Mouse (Mus musculus) olfactory bulb, adult 2 months (tissue): ENCODE data around the gene Tnpo2. TPM values are rescaled to one million over a fixed set of nuclear protein-coding genes. Genes with fewer than 3 reads are reported as not detected.

Experiments used
- H3K27ac ChIP-seq: fragments of 200-500 bp; 2 replicates; pipeline ENCODE4 v1.5.1; 2012; ENCODE audit warnings: low read depth, low read length; ENCODE audit not compliant: insufficient read depth
- H3K4me1 ChIP-seq: fragments of 200-500 bp; 2 replicates; pipeline ENCODE4 v1.6.1; 2012; ENCODE audit warnings: low read length; ENCODE audit not compliant: control insufficient read depth, insufficient read depth
- H3K4me3 ChIP-seq: fragments of 200-500 bp; 2 replicates; pipeline ENCODE4 v1.5.1; 2012; ENCODE audit warnings: mild to moderate bottlenecking, low read depth, low read length, moderate library complexity; ENCODE audit not compliant: insufficient read depth
- CTCF ChIP-seq: fragments of 200-500 bp; IDR thresholded peaks from 2 replicates; pipeline ENCODE4 v1.5.1; 2012; ENCODE audit warnings: low read depth, mild to moderate bottlenecking, low read length, moderate library complexity; ENCODE audit not compliant: insufficient read depth
- POLR2A ChIP-seq: fragments of 200-500 bp; IDR thresholded peaks from 2 replicates; pipeline ENCODE4 v1.6.1; 2012; ENCODE audit warnings: mild to moderate bottlenecking, low read depth, low read length, moderate library complexity; ENCODE audit not compliant: insufficient read depth
- WGBS: fragments of 180-500 bp; shearing (Covaris S2); methylation state at CpG from one replicate; pipeline ENCODE4 v1.1.7; 2018; 5-methylcytosine and 5-hydroxymethylcytosine counted together
- polyA plus RNA-seq: library from polyadenylated mRNA; stranded (reverse); fragments of >200 nt; gene quantifications from 2 replicates; pipeline ENCODE4 v1.2.4, GENCODE M21; 2012; ENCODE audit warnings: low replicate concordance; ENCODE audit not compliant: missing spikeins, insufficient read depth, insufficient read length

The Tnpo2 gene
- polyA plus RNA-seq, 1 experiment = not detected

DNA sequence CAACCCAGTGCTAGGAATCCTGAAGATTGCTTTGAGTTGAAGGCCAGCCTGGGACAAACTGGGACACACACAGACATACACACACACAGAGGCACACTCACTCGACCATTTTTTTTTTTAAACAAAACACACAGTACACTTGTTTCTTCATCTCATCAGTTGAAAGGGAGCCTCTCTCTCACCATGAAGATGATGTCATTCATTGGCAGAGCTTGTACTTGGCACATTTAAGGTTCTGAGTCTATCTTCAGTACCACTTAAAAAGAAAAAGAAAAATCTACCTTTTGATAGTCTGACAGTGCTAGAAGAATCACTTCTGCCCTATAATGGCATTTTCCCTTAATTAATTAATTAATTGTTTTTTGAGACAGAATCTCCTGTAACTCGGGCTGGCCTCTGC lies 52.1 kb downstream of the Tnpo2 start:
- TF ChIP-seq CTCF (no peak), POLR2A (no peak)
- Histone ChIP-seq H3K4me3 (no peak overlapping the region), H3K27ac (no peak overlapping the region), H3K4me1 (peaks cover 4% of the 10 kb centered on the region)
- 52% methylated on average over 2 of the region's 2 CpGs for WGBS

GRCm38 (mm10) chr8:85090856-85091255 lies 54.1 kb downstream of the Tnpo2 start:
- no peaks in the 10 kb centered on the region for H3K4me1 ChIP-seq
- no peak overlapping the region for H3K4me3 ChIP-seq
- WGBS = 92% methylated on average over 11 of the region's 11 CpGs
- no peak for TF ChIP-seq CTCF
- H3K27ac ChIP-seq = no peak overlapping the region

- 44% methylated on average over 21 of the region's 21 CpGs for WGBS
- Histone ChIP-seq H3K4me3 (no peak overlapping the region), H3K27ac (no peak overlapping the region), H3K4me1 (no peaks in the 10 kb centered on the region)
- no peak for TF ChIP-seq CTCF
- no peak for TF ChIP-seq POLR2A
Measured at GRCm38 (mm10) chr8:85091526-85092090, 54.9 kb downstream of the Tnpo2 start.

GRCm38 (mm10) chr8:85095051-85095450 lies 58.3 kb downstream of the Tnpo2 start:
- TF ChIP-seq CTCF = no peak
- TF ChIP-seq POLR2A = no peak
- no peaks in the 10 kb centered on the region for H3K4me1 ChIP-seq
- H3K4me3 ChIP-seq = no peak overlapping the region
- 92% methylated on average over 13 of the region's 13 CpGs for WGBS
- no peak overlapping the region for H3K27ac ChIP-seq

GRCm38 (mm10) chr8:85095566-85095965 lies 58.9 kb downstream of the Tnpo2 start:
- no peak overlapping the region for H3K4me3 ChIP-seq
- TF ChIP-seq CTCF = no peak
- TF ChIP-seq POLR2A = no peak
- H3K4me1 ChIP-seq = no peaks in the 10 kb centered on the region
- H3K27ac ChIP-seq = no peak overlapping the region
- WGBS = 90% methylated on average over 7 of the region's 7 CpGs

GRCm38 (mm10) chr8:85096196-85096595 lies 59.5 kb downstream of the Tnpo2 start:
- Histone ChIP-seq H3K27ac (no peak overlapping the region), H3K4me3 (no peak overlapping the region), H3K4me1 (no peaks in the 10 kb centered on the region)
- TF ChIP-seq POLR2A = no peak
- no peak for TF ChIP-seq CTCF
- 95% methylated on average over 16 of the region's 16 CpGs for WGBS

GRCm38 (mm10) chr8:85096850-85097249 lies 60.1 kb downstream of the Tnpo2 start:
- no peak overlapping the region for H3K4me3 ChIP-seq
- H3K4me1 ChIP-seq = no peaks in the 10 kb centered on the region
- no peak for TF ChIP-seq POLR2A
- no peak for TF ChIP-seq CTCF
- 94% methylated on average over 4 of the region's 4 CpGs for WGBS
- H3K27ac ChIP-seq = no peak overlapping the region

- Histone ChIP-seq H3K4me1 (no peaks in the 10 kb centered on the region), H3K27ac (no peak overlapping the region), H3K4me3 (no peak overlapping the region)
- no peak for TF ChIP-seq POLR2A
- no peak for TF ChIP-seq CTCF
- 85% methylated on average over 4 of the region's 4 CpGs for WGBS
Measured at GRCm38 (mm10) chr8:85100076-85100665, 63.5 kb downstream of the Tnpo2 start.

Other genes with a start within 250 kb of the Tnpo2 start
- not detected in 2 replicates for gene Nfix, start 236.6 kb upstream of the Tnpo2 start, polyA plus RNA-seq
- not detected in 2 replicates for gene Dand5, start 214.1 kb upstream of the Tnpo2 start, polyA plus RNA-seq
- not detected in 2 replicates for gene Gadd45gip1, start 205.4 kb upstream of the Tnpo2 start, polyA plus RNA-seq
- gene Rad23a, start 196.2 kb upstream of the Tnpo2 start, polyA plus RNA-seq = not detected in 2 replicates
- 225 TPM in 1 of 2 replicates, not detected in the other for gene Calr, start 190.0 kb upstream of the Tnpo2 start, polyA plus RNA-seq
- gene Farsa, start 179.9 kb upstream of the Tnpo2 start, polyA plus RNA-seq = not detected in 2 replicates
- gene Syce2, start 164.8 kb upstream of the Tnpo2 start, polyA plus RNA-seq = not detected in 2 replicates
- not detected in 2 replicates for gene Gcdh, start 143.0 kb upstream of the Tnpo2 start, polyA plus RNA-seq
- gene Klf1, start 135.0 kb upstream of the Tnpo2 start, polyA plus RNA-seq = not detected in 2 replicates
- not detected in 2 replicates for gene Dnase2a, start 128.4 kb upstream of the Tnpo2 start, polyA plus RNA-seq
- not detected in 2 replicates for gene Mast1, start 99.6 kb upstream of the Tnpo2 start, polyA plus RNA-seq
- gene Rtbdn, start 89.9 kb upstream of the Tnpo2 start, polyA plus RNA-seq = not detected in 2 replicates
- not detected in 2 replicates for gene Gm49661, start 67.5 kb upstream of the Tnpo2 start, polyA plus RNA-seq
- gene Prdx2, start 67.3 kb upstream of the Tnpo2 start, polyA plus RNA-seq = not detected in 2 replicates
- gene Rnaseh2a, start 67.1 kb upstream of the Tnpo2 start, polyA plus RNA-seq = not detected in 2 replicates
- not detected in 2 replicates for gene Junb, start 58.2 kb upstream of the Tnpo2 start, polyA plus RNA-seq
- not detected in 2 replicates for gene Hook2, start 46.3 kb upstream of the Tnpo2 start, polyA plus RNA-seq
- not detected in 2 replicates for gene Best2, start 22.4 kb upstream of the Tnpo2 start, polyA plus RNA-seq
- gene Asna1, start 11.6 kb upstream of the Tnpo2 start, polyA plus RNA-seq = not detected in 2 replicates
- not detected in 2 replicates for gene Trir, start 10.1 kb upstream of the Tnpo2 start, polyA plus RNA-seq
- gene Fbxw9, start 23.1 kb downstream of the Tnpo2 start, polyA plus RNA-seq = not detected in 2 replicates
- gene Gm5741, start 31.1 kb downstream of the Tnpo2 start, polyA plus RNA-seq = not detected in 2 replicates
- not detected in 2 replicates for gene Dhps, start 34.8 kb downstream of the Tnpo2 start, polyA plus RNA-seq
- not detected in 2 replicates for gene Wdr83os, start 43.8 kb downstream of the Tnpo2 start, polyA plus RNA-seq
- not detected in 2 replicates for gene Wdr83, start 44.4 kb downstream of the Tnpo2 start, polyA plus RNA-seq
- 98.2 TPM in 1 of 2 replicates, not detected in the other for gene Man2b1, start 46.4 kb downstream of the Tnpo2 start, polyA plus RNA-seq
- gene Zfp791, start 86.2 kb downstream of the Tnpo2 start, polyA plus RNA-seq = not detected in 2 replicates
- not detected in 2 replicates for gene Cks1brt, start 115.0 kb downstream of the Tnpo2 start, polyA plus RNA-seq
- gene Olfr371, start 189.1 kb downstream of the Tnpo2 start, polyA plus RNA-seq = not detected in 2 replicates